Mouse (Mus musculus) lung, adult 2 months (tissue): ENCODE measurements around the gene Recql. TPM values are rescaled to one million over a fixed set of nuclear protein-coding genes. Genes with fewer than 3 reads are reported as not detected.

Source experiments
- DNase-seq: peaks from one replicate; pipeline ENCODE4 v3.0.0; 2022
- H3K4me1 ChIP-seq: fragments of 200-500 bp; 2 replicates; pipeline ENCODE4 v1.6.1; 2011; ENCODE audit warnings: low read length; ENCODE audit not compliant: control insufficient read depth, insufficient read depth
- H3K4me3 ChIP-seq: fragments of 200-500 bp; replicated peaks from 2 replicates; pipeline ENCODE3; 2011; ENCODE audit warnings: low read depth, mild to moderate bottlenecking, control low read depth, low read length; ENCODE audit errors: extremely low read depth
- CTCF ChIP-seq: fragments of 200-500 bp; IDR thresholded peaks from 2 replicates; pipeline ENCODE4 v1.5.1; 2011; ENCODE audit warnings: mild to moderate bottlenecking, low read length, control low read depth; ENCODE audit not compliant: insufficient read depth
- POLR2A ChIP-seq: fragments of 200-500 bp; IDR thresholded peaks from 2 replicates; pipeline ENCODE4 v1.6.1; 2011; ENCODE audit warnings: low read depth, mild to moderate bottlenecking, control low read depth, low read length, borderline replicate concordance; ENCODE audit errors: extremely low read depth
- WGBS: fragments of 180-500 bp; shearing (Covaris S2); methylation state at CpG from one replicate; pipeline ENCODE4 v1.1.7; 2018; 5-methylcytosine and 5-hydroxymethylcytosine counted together
- polyA plus RNA-seq: library from polyadenylated mRNA; depleted of rRNA; stranded (reverse); fragments of >200 nt; gene quantifications from 2 replicates; pipeline ENCODE4 v1.2.3, GENCODE M21; 2012; rRNA removed

The Recql gene
- polyA plus RNA-seq, 1 experiment: 10.3 TPM

- TF ChIP-seq CTCF: no peak
- TF ChIP-seq POLR2A: peak; percentile 28; the same call in 1 of the 2 replicates
- Histone ChIP-seq H3K4me3 (peak within 1 kb of the TSS; percentile 99), H3K4me1 (peaks cover 3% of the 10 kb centered on the region)
- WGBS: under 1% methylated on average over 48 of the region's 48 CpGs
- DNase-seq: peak; percentile 78
These were observed 41.3 kb downstream of the Recql start, which contains the start of gene Pyroxd1 for GRCm38 (mm10) chr6:142345440-142346038. Gene Pyroxd1 (plus strand): TSS chr6:142345654.

GRCm38 (mm10) chr6:142343561-142343960, 43.3 kb downstream of the Recql start:
- H3K4me3 ChIP-seq: no peak overlapping the region
- 58% methylated on average over 2 of the region's 2 CpGs for WGBS
- DNase-seq: no peak
- no peak for TF ChIP-seq POLR2A
- peak; percentile 33; the same call in 1 of the 2 replicates for TF ChIP-seq CTCF
- H3K4me1 ChIP-seq: peaks cover 3% of the 10 kb centered on the region

DNA sequence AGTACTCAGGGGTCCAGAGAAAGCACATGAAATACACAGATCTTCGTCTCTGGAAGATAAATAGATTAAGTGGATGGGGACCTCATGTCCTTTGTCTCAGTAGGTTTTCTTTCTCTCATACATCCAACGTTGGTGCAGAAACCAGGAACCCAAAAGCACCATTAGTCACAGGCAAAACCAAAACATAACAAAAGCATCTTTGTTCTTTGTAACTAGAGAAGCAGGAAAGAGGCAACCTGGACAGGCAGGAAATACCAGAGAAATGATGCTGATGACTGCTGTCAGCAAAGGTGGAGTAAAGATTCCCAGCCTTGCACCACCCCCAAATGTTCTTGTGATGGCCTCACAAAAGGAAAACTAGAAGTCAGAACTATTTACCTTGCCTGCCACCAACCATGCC, 47.3 kb downstream of the Recql start:
- no peaks in the 10 kb centered on the region for H3K4me1 ChIP-seq
- TF ChIP-seq CTCF: no peak
- TF ChIP-seq POLR2A: no peak
- no peak for DNase-seq
- no peak overlapping the region for H3K4me3 ChIP-seq
- WGBS: 20% methylated on average over 2 of the region's 2 CpGs

DNA sequence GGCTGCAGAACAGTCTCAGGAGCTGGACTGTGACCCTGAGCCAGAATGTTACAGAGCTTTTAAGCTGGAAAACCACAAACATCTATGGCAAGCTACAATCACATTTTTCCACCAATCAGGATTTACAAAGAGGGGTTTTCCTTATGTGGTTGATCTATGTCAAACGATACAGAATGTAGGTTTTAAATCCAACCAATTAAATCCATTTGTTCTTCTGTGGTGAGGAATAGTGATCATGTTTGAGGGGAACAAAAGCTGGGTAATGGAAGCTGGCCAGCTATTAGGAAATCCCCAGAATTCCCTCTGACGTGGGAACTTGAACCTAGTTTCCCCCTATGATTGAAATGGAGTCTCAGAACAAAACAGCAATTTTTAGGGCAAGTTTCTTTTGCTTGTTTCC, 47.9 kb downstream of the Recql start:
- WGBS: 48% methylated on average over 2 of the region's 2 CpGs
- TF ChIP-seq POLR2A (no peak), CTCF (no peak)
- no peak overlapping the region for H3K4me3 ChIP-seq
- no peaks in the 10 kb centered on the region for H3K4me1 ChIP-seq
- no peak for DNase-seq

DNA sequence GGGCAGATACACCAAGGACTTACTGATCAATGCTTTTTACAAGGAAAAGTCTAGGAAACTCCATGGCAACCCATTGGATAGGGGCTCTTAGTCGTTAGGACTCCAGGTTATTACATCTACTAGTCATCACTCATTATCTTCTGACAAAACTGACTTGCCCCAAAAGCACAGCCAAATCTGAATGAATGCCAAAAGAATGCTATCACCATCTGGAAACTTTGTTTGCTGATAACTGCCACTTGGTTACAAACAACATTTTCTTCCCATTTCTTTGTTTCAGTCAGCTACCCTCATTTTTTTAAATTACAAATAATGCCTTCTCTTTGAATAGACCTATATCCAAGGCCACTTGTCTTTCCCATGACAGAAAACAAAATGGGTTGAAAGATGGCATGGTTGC, 57.7 kb downstream of the Recql start:
- H3K4me3 ChIP-seq: no peak overlapping the region
- no peaks in the 10 kb centered on the region for H3K4me1 ChIP-seq
- TF ChIP-seq POLR2A (no peak), CTCF (no peak)
- DNase-seq: no peak
- WGBS: 56% methylated on average over 1 of the region's 1 CpGs

- no peaks in the 10 kb centered on the region for H3K4me1 ChIP-seq
- no peak for DNase-seq
- H3K4me3 ChIP-seq: no peak overlapping the region
- TF ChIP-seq POLR2A (no peak), CTCF (peak; percentile 15; the same call in 1 of the 2 replicates)
- WGBS: 66% methylated on average over 3 of the region's 3 CpGs
These were observed 60.3 kb downstream of the Recql start for GRCm38 (mm10) chr6:142326598-142326997.

- DNase-seq: no peak
- 28% methylated on average over 4 of the region's 4 CpGs for WGBS
These were observed 64.0 kb downstream of the Recql start, which contains the start of gene Slco1a5 for GRCm38 (mm10) chr6:142322881-142323280. Gene Slco1a5 (minus strand): TSS chr6:142322981.

GRCm38 (mm10) chr6:142317106-142317505, 69.8 kb downstream of the Recql start:
- no peak overlapping the region for H3K4me3 ChIP-seq
- H3K4me1 ChIP-seq: no peaks in the 10 kb centered on the region
- TF ChIP-seq POLR2A (no peak), CTCF (no peak)
- no peak for DNase-seq

More at GRCm38 (mm10) chr6:142322881-142323280, 64.0 kb downstream of the Recql start, which contains the start of gene Slco1a5:
- no peak within 1 kb of the TSS for H3K4me3 ChIP-seq
- TF ChIP-seq POLR2A (no peak), CTCF (no peak)
- H3K4me1 ChIP-seq: no peaks in the 10 kb centered on the region

DNA sequence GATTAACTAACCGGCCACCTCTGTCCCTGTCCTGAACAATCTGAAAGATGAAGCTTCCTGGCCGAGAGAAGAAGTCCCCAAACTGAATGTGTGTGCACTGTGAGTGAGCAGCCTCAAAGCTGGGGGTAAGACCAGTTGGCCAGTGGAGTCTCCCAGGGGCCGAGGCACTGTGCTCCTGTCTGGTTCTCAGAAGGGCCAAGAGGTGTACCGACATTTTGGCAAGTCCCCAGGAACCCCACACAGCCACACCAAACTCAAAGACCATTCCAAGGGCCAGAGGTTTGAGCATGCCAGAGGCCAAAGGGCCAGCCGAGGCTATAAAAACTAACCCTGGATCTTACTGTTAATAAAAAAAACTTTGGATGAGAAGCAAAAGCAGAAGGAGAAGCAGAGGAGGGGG, 72.6 kb downstream of the Recql start:
- no peaks in the 10 kb centered on the region for H3K4me1 ChIP-seq
- TF ChIP-seq POLR2A: no peak
- TF ChIP-seq CTCF: no peak
- no peak overlapping the region for H3K4me3 ChIP-seq
- no peak for DNase-seq
- WGBS: 78% methylated on average over 5 of the region's 5 CpGs

- Histone ChIP-seq H3K4me3 (no peak overlapping the region), H3K4me1 (no peaks in the 10 kb centered on the region)
- TF ChIP-seq CTCF (no peak), POLR2A (no peak)
- DNase-seq: no peak
These were observed 81.8 kb downstream of the Recql start for GRCm38 (mm10) chr6:142305076-142305475.

Other genes starting within 250 kb of the Recql start
- gene Slco1a6, start 178.6 kb downstream of the Recql start, polyA plus RNA-seq: not detected in 2 replicates
- 0.15 TPM in 1 of 2 replicates, not detected in the other for gene Iapp, start 88.7 kb downstream of the Recql start, polyA plus RNA-seq
- gene Slco1a5, start 64.1 kb downstream of the Recql start, polyA plus RNA-seq: 0.18 and 0.20 TPM in 2 replicates
- 4.1 TPM in 2 replicates for gene Pyroxd1, start 41.4 kb downstream of the Recql start, polyA plus RNA-seq
- 5.4 and 10.1 TPM in 2 replicates for gene Golt1b, start 134 bp upstream of the Recql start, polyA plus RNA-seq
- gene Spx, start 26.4 kb upstream of the Recql start, polyA plus RNA-seq: 0.65 and 0.92 TPM in 2 replicates
- gene Gys2, start 86.0 kb upstream of the Recql start, polyA plus RNA-seq: 0.18 and 1.3 TPM in 2 replicates
- 138 and 224 TPM in 2 replicates for gene Ldhb, start 120.9 kb upstream of the Recql start, polyA plus RNA-seq
- 7.8 and 8.1 TPM in 2 replicates for gene Kcnj8, start 184.5 kb upstream of the Recql start, polyA plus RNA-seq